Mouse (Mus musculus): Measurements from ENCODE around the gene Fbln2.
A peak's percentile ranks its signal among the peaks of the same experiment; 100 is the strongest.

Fbln2 gene

GRCm38 (mm10) chr6:91192851-91193545 is 19.3 kb upstream of the Fbln2 start:
- no peak for DNase-seq (ENCODE audit: low spot score)

DNA sequence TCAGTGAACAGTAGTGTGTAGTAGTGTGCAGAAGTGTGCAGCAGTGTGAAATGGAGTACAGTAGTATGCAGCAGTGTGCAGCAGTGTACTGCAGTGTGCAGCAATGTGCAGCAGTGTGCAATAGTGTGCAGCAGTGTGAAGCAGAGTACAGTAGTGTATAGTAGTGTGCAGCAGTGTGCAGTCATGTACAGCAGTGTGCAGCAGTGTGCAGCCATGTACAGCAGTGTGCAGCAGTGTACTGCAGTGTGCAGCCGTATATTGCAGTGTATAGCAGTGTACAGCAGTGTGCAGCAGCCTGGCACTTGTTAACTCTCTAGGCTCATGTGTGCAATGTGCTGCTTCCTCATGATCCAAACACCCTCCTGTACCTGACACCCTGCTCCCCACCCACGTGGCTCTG is 13.8 kb upstream of the Fbln2 start:
- DNase-seq (ENCODE audit: low spot score): no peak

DNA sequence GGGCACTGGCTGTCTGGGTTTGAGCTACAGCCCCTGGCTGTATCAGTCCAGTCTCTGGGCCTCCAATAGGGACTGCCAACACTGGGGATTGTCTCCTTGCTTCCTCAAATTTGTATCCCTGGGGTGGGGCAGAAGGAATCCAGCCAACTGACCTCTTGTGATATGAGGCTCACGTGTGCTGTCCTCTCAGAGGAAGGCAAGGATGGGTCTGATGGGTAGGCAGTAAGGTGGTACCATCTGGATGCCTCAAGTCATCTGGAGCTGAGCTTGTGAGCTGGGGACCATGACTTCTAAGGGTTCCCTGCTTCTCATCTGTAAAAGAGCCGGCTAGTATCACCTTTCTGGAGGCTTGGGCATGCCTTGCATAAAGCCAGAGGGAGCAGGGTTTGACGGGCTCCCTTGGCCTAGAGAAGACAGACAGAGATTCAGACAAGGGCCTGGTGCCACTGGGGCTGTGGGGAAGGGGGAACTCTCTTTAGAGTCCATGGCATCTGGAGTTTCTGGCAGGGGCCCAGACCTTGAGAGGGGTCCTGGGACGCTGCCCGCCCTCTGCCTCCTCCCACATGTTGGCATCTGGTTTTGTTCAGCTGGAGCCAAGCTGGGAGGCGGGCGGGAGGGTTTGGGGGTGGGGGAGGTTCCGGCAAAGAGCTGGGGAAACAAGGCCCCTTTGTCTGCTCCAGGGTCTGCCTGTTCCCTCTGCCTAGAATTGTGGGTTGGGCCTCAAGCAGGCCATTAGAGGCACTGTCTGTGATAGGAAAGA is 11.6 kb upstream of the Fbln2 start:
- peak; percentile 70 for DNase-seq (ENCODE audit: low spot score)

GRCm38 (mm10) chr6:91201881-91202341 is 10.3 kb upstream of the Fbln2 start:
- DNase-seq (ENCODE audit: low spot score): no peak

DNA sequence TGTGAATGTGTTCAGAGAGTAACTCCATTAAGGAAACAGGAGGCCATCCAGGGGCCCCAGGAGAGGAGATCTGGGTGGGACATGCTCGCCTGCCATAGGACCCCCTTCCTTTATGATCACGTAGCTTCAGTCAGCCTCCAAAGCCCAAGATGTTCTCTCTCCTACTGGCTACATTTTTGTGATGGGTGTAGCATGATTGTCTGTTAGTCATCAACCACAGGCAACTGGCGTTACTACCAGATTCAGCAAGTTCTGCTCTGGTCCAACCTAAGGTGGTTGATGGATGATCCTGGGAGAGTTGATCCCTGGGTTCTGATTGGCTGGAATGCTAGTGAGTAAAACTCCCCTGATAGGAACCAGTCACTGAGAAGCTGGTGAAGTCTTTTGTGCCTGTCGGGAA is 9.7 kb upstream of the Fbln2 start:
- DNase-seq (ENCODE audit: low spot score): no peak

DNA sequence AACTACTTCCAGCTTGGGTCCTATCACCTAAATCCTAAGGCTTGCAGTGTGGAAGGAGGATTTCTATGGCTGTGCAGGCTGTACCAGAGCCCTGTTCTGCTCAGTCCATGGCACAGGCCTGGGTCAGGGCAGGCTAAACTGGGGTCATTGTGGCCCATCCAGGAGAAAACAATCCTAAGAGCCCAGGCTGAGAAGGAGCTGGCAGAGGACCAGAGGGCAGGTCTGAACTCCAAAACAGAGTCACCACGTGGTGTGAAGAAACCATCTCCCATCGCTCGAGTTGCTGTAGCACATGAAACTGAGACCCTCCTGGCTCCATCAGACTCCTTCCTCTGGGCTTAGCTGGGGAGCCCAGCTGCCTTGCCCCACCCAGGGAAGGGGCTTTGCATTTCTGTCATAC is 6.9 kb upstream of the Fbln2 start:
- DNase-seq (ENCODE audit: low spot score): no peak

- DNase-seq (ENCODE audit: low spot score): no peak
Measured at GRCm38 (mm10) chr6:91205791-91206190, 6.5 kb upstream of the Fbln2 start.

DNA sequence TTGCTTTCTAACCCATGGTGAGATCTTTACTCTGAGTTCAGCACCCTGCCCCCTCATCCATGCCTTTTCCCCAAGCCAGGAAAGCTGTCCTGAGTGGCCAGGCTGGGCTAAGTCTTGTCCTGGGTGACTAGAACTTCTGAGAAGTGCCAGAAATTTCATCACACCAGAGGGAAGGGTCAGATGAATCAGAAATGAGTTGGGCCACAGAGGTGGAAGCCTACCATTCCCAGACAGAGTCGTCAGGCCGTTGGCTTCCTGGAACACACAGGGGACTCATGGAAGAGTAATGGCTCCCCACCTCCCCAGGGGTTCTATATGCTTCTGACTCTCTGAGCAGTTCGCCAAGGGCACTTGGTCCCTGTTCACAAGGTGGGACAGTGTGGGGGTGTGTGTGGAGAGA is 4.8 kb upstream of the Fbln2 start:
- no peak for DNase-seq (ENCODE audit: low spot score)

- no peak for DNase-seq (ENCODE audit: low spot score)
Measured at GRCm38 (mm10) chr6:91209780-91210179, 2.5 kb upstream of the Fbln2 start.

DNA sequence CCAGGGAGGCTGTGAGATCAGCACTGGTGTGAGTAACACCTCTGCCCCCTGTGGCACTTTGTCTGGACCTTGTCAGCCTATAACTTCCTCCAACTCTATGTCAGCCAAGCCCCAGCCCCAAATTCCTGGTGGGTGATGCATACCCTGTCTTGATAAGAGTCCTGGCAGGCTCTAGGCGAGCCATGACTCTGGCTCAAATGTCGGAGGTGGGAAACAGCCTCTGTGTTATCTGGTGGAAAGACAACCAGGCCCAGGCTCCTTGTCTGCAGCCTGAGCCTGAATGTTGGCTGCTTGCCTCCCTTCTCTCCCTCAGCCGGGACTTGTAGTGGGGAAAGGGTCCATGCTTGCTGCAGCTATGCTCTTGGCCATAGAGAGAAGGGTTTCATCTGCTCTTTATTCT is 1.4 kb upstream of the Fbln2 start:
- no peak for DNase-seq (ENCODE audit: low spot score)

GRCm38 (mm10) chr6:91212571-91212970 is 316 bp downstream of the Fbln2 start:
- DNase-seq (ENCODE audit: low spot score): no peak

GRCm38 (mm10) chr6:91213287-91214218 is 1.3 kb downstream of the Fbln2 start:
- DNase-seq (ENCODE audit: low spot score): no peak

DNA sequence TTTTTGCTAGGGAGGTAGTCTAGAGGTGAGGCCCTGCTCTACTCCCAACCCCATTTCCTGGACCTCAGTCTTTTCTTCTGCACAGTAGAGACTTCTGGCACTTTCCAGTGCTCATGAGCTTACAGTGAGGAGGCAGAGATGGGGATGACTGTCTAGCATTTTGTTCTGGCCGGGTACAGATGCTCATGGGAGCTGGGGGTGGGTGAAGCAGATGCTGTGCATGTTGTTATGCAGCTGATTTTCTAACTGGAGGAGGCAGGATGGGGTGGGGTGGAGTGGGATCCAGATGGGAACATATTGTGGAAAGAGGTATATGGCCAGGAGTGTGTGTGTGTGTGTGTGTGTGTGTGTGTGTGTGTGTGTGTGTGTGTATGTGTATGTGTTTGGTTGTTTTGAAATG is 3.2 kb downstream of the Fbln2 start:
- no peak for DNase-seq (ENCODE audit: low spot score)

GRCm38 (mm10) chr6:91218445-91218844 is 6.2 kb downstream of the Fbln2 start:
- DNase-seq (ENCODE audit: low spot score): no peak

DNA sequence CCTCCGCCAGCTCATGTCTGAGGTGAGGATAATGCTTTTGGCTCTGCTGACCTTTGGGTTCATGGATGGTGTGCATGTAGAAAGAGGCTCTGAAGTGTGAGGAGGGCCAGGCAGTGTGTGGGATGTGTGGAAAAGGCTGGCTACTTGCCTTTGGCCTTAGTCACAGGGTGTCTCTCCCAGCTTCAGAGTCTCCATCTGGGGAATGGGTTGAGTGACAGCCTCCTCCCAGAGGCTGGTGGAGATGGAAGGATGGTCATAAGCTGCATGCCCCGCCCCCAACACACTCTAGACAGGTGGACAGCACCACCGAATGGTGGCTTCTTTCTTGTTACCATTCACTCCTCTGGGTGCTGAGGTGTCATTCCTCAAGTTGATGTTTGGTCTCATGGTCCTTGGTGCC is 6.6 kb downstream of the Fbln2 start:
- no peak for DNase-seq (ENCODE audit: low spot score)

DNA sequence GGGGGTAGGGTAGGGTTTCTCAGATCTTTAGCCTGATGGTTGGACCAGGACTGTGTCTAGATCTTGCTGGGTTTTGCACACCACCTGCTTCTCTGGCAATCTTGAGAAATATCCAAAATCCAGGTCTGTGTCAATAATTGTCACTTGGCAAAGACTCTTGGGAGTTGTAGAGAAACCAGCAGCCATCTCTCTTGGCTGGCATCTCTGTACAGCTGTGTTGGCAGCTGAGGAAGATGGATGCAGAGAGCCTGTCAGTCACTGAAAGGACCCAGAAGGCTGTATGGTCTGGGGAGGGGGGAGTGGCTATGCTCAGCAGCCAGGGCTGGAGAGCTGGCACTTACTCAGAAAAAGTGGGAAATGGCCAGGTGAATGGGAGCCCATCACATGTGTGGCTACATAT is 7.8 kb downstream of the Fbln2 start:
- DNase-seq (ENCODE audit: low spot score): no peak

GRCm38 (mm10) chr6:91221094-91221493 is 8.8 kb downstream of the Fbln2 start:
- no peak for DNase-seq (ENCODE audit: low spot score)

DNA sequence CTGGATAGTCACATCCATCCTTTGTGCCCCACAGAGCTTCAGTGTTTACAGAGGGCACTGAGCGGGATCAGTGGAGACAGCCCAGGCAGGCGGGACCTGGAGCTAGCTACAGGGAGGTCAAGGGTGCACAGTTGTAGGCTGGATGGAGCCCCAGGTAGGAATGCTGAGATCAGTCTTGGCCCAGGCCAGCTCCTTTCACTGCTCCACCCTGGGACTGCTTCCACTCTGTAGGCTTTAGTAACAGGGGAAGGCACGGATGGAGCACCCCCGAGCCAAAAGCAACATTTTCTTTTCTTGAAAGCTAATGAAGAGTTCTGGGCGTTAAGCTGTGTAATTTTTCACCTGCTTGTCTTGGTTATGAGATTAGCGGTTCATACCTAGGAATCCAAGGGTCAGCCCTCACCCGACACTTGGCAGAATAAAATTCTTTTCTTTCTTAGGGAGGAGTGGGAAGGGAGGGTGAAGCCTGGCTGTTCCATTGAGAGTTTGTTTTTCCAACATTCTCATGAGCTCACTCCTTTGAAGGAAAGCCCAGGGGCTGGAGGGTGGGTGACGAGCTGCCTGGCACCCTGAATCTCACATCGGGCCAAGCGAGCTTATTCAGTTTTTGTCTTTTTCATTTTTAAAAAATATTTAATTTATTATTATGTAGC is 10.6 kb downstream of the Fbln2 start:
- DNase-seq (ENCODE audit: low spot score): no peak

DNA sequence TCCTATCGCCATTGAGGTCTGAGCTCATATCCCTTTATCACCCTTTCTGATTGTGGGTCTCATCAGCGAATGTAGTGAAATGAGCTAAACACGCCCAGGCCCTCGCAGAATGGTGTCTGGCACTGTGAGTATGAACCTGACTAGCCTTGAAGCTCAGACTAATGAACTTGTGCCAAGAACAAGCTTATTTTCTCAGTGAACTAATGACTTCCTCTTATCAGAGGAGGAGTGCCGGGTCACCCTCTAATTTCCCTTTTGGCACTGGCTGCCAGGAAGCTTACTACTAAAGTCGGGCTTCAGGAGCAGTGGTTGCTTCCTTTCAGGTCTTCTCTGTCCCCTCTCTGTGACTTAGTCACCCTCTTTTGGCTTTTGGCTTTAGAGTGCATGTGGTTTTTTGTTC is 12.7 kb downstream of the Fbln2 start:
- DNase-seq (ENCODE audit: low spot score): no peak

- DNase-seq (ENCODE audit: low spot score): no peak
Measured at GRCm38 (mm10) chr6:91225346-91225745, 13.1 kb downstream of the Fbln2 start.

DNA sequence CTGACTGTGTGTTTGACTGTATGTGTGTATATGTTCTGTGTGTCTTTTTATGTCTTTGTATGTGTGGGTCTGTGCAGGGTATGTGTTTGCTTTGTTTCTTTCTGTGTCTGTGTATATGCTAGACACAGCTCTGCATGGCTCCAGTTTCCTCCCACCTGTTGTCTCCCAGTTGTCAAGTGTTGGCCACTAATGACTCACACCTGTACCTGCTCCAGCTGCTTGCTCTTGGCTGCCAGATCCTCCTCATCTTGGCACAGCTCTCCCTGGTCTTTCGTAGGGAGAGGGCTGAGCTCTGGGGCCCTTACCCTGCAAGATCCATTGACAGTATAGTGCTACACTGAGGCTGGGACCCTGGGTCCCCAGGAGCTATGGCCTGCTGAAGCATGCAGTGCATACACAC is 13.8 kb downstream of the Fbln2 start:
- no peak for DNase-seq (ENCODE audit: low spot score)

- no peak for DNase-seq (ENCODE audit: low spot score)
Measured at GRCm38 (mm10) chr6:91228980-91229379, 16.7 kb downstream of the Fbln2 start.
